Mouse (Mus musculus) central nervous system, embryonic 11.5 days (tissue): ENCODE data around the gene Gm8720. TPM values are rescaled to one million over a fixed set of nuclear protein-coding genes. Genes with fewer than 3 reads are reported as not detected.

Experiments used
- polyA plus RNA-seq: library from polyadenylated mRNA; depleted of rRNA; stranded (reverse); fragments of >200 nt; gene quantifications from 2 replicates; pipeline ENCODE4 v1.2.3, GENCODE M21; 2012; rRNA removed

Gm8720 gene
- not detected in 2 replicates for polyA plus RNA-seq

GRCm38 (mm10) chr7:23067356-23067755, at the start of gene Gm8720:
Gene Gm8720, minus strand, starts transcription at chr7:23067456.

GRCm38 (mm10) chr7:23055240-23055639, 12.0 kb downstream of the Gm8720 start, which contains the start of gene Vmn1r163:
Gene Vmn1r163, plus strand, starts transcription at chr7:23055540.

DNA sequence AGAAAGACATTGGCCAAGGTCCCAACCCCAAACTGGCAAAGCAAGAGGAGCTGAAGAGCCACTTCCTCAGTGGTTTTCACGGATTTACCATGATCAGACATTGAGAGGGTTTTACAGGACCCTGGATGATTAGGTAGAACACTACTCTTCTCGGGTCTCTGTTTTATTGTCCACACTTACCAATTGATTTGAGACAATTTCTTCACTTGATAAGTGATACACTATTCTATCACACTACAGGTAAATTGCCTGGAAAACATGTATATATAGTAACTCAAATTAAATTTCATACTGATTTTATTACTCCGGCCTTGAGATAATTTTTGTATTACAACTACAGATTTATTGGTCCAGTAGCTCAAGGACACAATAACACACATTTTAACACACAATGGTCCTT, 47.4 kb downstream of the Gm8720 start, which contains the start of gene Gm4216:
Gene Gm4216, minus strand, starts transcription at position 101 of the 400 bp plus-strand sequence.

Other genes starting within 250 kb of the Gm8720 start
- not detected in 2 replicates for gene Vmn1r159, start 223.9 kb downstream of the Gm8720 start, polyA plus RNA-seq
- gene Vmn1r160, start 196.2 kb downstream of the Gm8720 start, polyA plus RNA-seq = not detected in 2 replicates
- not detected in 2 replicates for gene Gm4214, start 82.8 kb downstream of the Gm8720 start, polyA plus RNA-seq
- not detected in 2 replicates for gene Gm4216, start 47.5 kb downstream of the Gm8720 start, polyA plus RNA-seq
- gene Vmn1r163, start 11.9 kb downstream of the Gm8720 start, polyA plus RNA-seq = not detected in 2 replicates
- gene Gm10662, start 77.0 kb upstream of the Gm8720 start, polyA plus RNA-seq = not detected in 2 replicates
- gene Vmn1r165, start 149.9 kb upstream of the Gm8720 start, polyA plus RNA-seq = not detected in 2 replicates
- gene Vmn1r166, start 184.2 kb upstream of the Gm8720 start, polyA plus RNA-seq = not detected in 2 replicates
- gene Gm6902, start 211.4 kb upstream of the Gm8720 start, polyA plus RNA-seq = not detected in 2 replicates
- gene Nlrp4e, start 233.7 kb upstream of the Gm8720 start, polyA plus RNA-seq = not detected in 2 replicates